Mouse (Mus musculus) thymus, postnatal 36 days (tissue): ENCODE data around the gene Cog2.

Experiments used
- DNase-seq, 2 experiments: peaks; one replicate each; pipeline ENCODE4 v3.0.0; 2022; ENCODE audit warnings: mixed read lengths in 2 of 2

Cog2 gene

DNA sequence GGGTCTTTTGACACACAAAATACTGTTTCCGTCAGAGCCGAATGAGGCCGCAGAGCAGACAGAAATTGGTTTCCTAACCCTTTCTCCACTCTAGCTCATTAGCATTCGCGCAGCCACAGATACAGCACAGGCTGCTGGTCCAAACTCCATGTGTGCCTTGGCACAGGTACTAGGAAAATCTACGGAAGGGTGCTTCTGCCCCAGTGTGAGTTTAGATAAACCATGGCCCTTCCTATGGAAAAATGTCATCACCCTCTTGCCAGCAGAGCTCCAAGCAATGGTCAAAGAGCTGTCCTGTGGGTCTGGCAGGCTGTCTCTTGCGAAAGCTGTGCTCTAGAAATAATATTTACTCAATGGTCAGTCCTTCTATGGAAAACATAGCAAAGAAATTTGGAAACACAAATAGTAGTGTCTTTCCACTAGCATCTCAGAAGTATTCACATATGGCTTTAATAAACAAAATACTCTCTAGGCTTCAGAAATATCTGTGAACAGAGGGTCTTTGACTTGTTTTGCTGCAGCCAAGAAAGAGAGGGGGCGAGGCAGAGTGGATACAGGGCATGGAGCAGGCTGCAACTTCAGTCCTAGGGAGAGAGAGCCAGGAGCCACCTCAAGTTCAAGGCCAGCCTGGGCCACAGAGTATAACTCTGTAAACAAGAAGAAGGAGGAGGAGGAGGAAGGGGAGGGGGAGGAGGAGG is 51.3 kb downstream of the Cog2 start:
- no peak for DNase-seq

- no peak for DNase-seq
Measured at GRCm38 (mm10) chr8:124572430-124572775, 51.8 kb downstream of the Cog2 start.

GRCm38 (mm10) chr8:124573552-124574340 is 53.2 kb downstream of the Cog2 start:
- peak; percentile 84 to 86 for DNase-seq

DNA sequence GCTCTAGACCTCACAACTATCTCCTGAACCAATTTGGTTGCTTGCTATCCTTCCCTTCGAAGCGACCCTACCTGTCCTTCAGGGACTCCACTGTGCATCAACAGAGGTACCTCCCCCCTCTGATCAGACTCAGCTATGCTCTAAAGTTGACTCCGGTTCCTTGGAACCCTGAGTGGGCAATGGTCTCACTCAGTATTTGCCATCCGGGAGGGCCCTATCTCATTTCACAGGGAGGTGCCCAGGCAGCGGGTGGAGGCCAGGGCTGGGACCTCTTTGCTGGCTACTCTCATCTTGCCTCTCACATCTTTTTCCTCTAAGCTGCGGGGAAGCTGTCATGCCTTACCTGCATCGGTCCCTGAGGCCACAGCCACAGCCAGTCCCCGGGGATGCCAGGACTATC is 55.2 kb downstream of the Cog2 start, which contains the start of gene Capn9:
TSS of gene Capn9 (plus strand) at position 301 of the 400 bp plus-strand sequence.
- no peak for DNase-seq

- DNase-seq, result no peak
Measured at GRCm38 (mm10) chr8:124576751-124577150, 56.2 kb downstream of the Cog2 start.

- peak; percentile 8 to 36 for DNase-seq
Measured at GRCm38 (mm10) chr8:124585718-124586425, 65.3 kb downstream of the Cog2 start.

GRCm38 (mm10) chr8:124586556-124586955 is 66.0 kb downstream of the Cog2 start:
- DNase-seq, result no peak

DNA sequence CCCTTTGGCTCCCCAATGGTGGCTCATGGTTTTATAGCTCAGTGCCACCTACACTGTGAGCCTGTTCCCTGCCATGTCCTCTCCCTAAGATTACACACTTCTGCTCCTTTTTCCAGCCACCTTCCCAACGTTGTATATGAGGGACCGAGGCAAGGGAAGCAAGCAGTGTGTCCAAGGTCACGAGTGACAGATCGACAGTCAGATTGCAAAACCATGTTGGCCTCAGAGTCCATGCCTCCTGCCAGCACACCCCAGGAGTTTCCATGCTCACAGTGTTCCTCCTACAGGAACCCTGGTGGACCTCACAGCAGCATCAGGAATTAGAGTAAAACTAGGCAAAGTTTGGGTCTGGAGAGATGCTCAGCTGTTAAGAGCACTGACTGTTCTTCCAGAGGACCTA is 68.8 kb downstream of the Cog2 start:
- DNase-seq, result no peak
